Mouse (Mus musculus) testis, postnatal 10 days (tissue): ENCODE measurements at regions not wholly inside any gene's neighbourhood (a gene's known extent, or its start where the extent isn't known, plus 50 kb on each side); places are given as distances from the start of the nearest gene placed in this dataset.

Experiments
- DNase-seq: peaks from one replicate; pipeline ENCODE4 v3.0.0; 2021; ENCODE audit warnings: low spot score

DNA sequence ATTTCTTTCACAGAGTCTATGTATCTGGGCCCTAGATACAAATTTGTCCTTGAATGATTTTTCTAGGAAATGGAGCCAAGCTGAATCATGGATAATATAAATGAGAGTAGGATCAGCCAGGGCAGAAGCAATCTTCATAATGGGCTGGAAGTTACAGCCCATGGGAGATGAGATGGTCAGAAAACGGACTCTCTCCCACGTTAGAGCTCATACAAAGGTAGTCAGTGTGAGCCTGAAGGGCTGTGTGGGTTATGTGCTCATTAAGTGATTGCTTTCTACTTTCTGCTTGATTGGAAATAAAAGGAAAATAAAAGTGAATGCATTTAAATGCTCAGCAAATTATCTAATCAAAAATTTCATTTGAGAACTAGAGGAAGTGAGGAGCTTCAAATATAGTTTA lies 2017.1 kb upstream of the Pcdh20 start:
- no peak for DNase-seq

DNA sequence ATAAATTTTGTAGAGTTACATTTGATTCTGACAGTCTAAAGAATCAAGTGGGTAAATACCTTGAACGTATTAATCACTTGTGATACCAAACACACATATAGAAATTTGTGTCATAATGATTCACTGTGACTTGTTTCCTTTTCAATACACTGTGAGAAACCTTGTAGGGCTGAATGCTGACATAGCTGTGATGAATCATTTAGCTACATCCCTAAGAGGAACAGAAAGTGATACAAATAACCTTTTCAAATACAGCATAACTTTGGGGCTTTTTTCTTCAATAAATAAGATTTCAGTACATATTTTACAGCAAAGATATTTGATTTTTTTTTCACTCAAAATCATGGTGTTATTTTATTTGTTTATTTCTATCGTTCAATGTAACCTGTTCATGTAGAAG lies 1976.8 kb upstream of the Pcdh20 start:
- DNase-seq = no peak

DNA sequence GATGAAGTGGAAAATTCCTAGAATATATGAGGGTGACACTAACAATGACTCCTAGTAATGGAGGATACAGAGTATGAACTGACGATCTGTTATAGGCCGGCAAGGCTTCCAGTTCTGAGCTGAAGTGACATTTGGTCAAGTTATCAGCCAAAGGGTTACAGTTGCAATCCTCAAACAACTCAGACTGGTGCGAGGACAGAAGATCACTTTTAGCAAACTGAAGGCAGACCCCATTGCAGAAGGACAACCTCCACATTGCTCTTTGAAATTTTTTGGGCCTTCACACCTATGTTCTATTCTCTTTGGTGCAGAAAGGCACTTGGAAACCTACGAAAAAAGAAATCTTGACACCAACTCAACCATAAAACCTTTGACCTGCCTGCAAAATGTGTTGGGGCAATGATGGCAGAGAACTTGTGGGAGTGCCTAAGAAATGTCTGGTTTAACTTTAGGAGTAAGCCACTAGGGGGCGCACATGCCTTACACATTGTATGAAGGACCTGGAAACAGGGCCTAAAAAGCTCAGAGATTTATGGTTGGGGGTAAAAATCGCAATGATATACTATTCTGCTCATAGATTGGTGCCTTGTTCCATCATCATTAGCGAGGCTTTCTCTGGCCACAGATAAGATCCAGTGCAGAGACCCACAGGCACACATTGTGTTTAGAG lies 1961.8 kb upstream of the Pcdh20 start:
- DNase-seq = peak; percentile 75

DNA sequence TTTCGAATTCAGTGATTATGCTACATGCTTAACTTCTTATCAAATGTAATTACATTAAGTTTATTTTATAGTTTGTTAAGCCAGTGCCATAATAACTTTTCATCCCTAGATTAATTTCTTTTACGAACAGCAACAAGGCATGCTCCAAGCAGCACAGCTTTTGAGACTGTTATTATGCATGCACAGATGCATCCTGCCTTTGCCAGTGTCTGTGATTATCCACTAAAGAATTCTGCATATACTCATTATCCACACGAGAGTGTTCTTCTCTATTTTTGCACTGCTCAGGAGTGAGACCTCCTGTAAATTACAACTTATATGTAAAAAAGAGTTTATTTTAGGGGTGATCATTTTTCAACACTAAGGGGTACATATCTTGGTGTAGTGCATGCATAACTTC lies 1941.5 kb upstream of the Pcdh20 start:
- DNase-seq = no peak

- DNase-seq = no peak
Measured at GRCm38 (mm10) chr14:90406350-90406749, 1935.2 kb upstream of the Pcdh20 start.

DNA sequence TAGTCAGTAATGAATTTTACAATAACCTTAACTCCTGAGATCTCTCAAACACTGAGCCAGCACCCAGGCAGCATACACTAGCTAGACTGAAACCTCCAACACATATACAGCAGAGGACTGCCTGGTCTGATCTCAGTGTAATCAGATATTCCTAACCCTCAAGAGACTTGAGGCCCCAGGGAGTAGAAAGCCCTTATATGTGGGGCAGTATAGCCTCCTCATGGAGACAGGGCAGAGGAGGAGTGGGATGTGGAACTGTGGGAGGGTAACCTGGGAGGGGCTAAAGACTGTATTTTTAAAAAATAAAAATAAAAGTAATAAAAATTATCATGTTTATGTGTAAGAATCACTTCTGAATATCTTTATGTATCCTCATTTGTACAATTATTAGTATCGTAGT lies 1934.3 kb upstream of the Pcdh20 start:
- no peak for DNase-seq

DNA sequence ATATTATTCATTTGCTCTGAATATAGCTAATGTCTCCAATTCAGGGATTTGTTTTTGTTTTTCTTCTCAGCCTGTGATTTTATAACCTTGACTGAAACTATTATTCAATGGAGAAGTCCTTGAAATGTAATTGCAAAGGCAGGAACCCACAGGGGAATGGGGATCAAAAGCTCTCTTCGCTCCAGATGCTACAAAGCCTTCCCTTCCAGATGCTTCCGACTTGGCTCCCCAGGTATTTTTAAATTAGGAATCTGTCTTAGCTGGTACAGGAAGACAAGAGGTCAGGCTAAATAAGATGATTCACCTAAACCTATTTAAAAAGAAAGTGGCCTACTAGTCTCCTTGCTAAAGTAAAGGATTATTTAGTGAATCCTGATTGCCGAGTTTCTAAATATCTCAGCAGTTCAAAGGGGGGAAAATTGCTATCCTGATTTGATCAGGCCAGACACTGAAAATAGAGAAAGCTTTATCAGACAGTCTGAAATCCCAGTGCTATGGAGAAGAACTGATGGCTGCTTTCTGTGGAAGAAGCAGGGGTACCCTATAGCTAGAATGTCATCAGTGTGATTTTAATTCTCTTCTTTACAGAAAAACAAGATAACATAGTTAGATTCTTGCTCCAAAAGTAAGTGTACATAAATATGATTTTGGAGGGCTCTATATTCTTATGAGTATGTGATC lies 1896.2 kb upstream of the Pcdh20 start:
- DNase-seq = no peak

GRCm38 (mm10) chr14:90334541-90334940 lies 1863.3 kb upstream of the Pcdh20 start:
- no peak for DNase-seq

DNA sequence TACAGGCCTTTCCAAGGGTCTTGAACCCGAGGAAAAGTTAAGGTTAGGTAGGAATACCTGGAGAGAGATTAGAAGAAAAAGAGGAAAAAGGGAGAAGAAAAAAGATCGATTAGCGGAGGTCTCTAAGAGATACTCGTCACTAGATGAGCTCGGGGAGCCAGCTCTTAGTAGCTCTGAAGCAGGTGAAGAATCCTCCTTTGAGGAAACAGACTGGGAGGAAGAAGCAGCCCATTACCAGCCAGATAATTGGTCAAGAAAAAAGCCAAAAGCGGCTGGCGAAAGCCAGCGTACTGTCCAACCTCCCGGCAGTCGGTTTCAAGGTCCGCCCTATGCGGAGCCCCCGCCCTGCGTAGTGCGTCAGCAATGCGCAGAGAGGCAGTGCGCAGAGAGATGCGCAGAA lies 1824.3 kb upstream of the Pcdh20 start:
- DNase-seq = peak; percentile 55

DNA sequence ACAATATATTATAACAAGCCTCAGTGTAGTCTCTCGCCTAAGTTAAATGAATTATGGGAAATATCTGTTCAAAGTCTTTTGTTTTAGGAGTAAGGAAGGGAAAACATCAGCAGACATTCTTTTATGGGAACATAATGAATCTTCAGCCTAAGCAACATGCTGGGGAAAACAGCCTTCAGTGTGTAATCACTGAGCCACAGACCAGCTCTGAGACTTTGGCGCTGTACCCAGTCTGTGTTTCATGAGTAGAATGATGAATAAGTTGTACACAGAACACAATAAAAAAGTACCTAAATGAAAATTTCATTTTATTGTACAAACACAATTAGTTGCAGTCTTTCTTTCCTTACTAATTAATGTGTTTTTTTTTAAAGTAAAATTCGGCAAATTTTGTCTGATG lies 1774.8 kb upstream of the Pcdh20 start:
- no peak for DNase-seq

DNA sequence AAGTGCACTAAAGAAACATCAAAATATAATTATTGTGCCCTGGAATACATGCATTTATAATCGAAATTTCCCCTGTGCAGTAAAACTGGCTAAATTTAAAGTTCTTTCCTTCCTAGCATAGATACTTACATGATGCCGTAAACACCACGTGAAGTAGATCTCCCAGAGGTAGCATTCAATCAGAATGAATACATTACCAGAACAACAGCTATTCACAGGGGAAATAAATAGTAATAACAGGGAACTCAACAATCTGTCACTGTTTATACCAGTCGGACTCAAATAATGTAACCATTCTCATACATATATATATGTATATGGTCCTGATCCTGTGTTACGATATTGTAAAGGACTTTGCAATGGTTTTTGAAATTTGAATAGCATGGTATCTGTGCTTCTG lies 1761.5 kb upstream of the Pcdh20 start:
- no peak for DNase-seq

DNA sequence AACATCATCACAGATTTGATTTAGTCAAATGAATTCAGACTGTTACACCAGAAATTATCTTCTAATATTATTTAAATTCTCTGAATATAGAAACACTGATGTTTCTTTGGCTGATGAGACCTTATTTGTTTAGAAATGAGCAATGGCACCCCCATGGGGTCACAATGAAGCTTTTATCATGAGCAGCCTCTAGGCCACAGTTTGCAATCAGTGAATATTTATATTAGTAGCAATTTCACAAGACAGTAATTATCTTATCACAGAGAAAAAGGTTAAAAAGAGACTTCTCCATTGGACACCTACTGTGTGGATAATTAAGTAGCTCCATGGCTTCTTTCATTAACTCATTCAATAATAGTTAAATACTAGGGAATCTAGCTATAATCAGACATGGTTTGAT lies 1729.1 kb upstream of the Pcdh20 start:
- no peak for DNase-seq

- no peak for DNase-seq
Measured at GRCm38 (mm10) chr14:90197791-90198190, 1726.6 kb upstream of the Pcdh20 start.

DNA sequence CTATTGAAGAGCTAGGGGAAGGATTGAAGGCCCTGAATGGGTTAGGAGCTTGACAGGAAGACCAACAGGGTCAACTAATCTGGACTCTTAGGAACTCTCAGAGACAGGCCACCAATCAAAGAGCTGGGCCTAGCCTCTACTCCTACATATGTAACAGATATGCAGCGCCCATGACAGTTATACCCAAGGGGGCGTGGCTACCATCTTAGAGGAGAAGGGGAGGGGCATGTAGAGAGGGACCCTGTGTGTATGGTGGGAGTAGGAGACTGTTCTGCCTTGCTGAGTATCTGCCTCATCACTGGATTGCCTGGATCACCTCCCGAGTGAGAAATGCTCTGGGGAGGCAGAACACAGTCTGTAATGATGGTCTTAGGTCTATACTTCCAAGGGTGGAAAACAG lies 1701.5 kb upstream of the Pcdh20 start:
- no peak for DNase-seq
